Mouse (Mus musculus): ENCODE measurements around the gene H2-Q6. TPM values are rescaled to one million over a fixed set of nuclear protein-coding genes. Genes with fewer than 3 reads are reported as not detected.
A peak's percentile ranks its signal among the peaks of the same experiment; 100 is the strongest.
"Not testable (repeated sequence)": the region's sequence is repeated elsewhere in the genome, so short reads cannot be mapped to it uniquely, and the experiment has no call there.

Gene H2-Q6
- polyA plus RNA-seq (2015; fragmentation: Nextera tagmentation; extraction: Ambion mirVana), result 7.0 and 7.2 TPM in 2 replicates

- not testable (repeated sequence) for H3K36me3 ChIP-seq (ENCODE audit: insufficient read depth, low read length); H3K27me3 ChIP-seq (ENCODE audit: insufficient read depth, low read length); H3K4me1 ChIP-seq (replicated peaks; ENCODE audit: insufficient read depth, low read length); H3K9me3 ChIP-seq (replicated peaks; ENCODE audit: low read length); H3K9ac ChIP-seq (ENCODE audit: low read depth, low read length); H3K27ac ChIP-seq
- Histone ChIP-seq H3K4me3 (replicated peaks; ENCODE audit: low read depth, low read length) (peak within 1 kb of the TSS; percentile 33), H3K4me2 (ENCODE audit: low read length) (peak within 1 kb of the TSS; percentile 66)
- DNase-seq (ENCODE audit: low spot score) (peak; percentile 75), ATAC-seq (replicated peaks; ENCODE audit: low FRiP score, low read depth) (peak; percentile 80)
- WGBS, result under 1% methylated on average over 51 of the region's 66 CpGs
Observed at GRCm38 (mm10) chr17:35424624-35425416, at the start of gene H2-Q6. Gene H2-Q6, plus strand, starts transcription at chr17:35424850.

- no peak for TF ChIP-seq CTCF (IDR thresholded peaks at IDR 0.05; ENCODE audit: low read depth)
- peak; percentile 93 for DNase-seq (ENCODE audit: low spot score)
- peak within 1 kb of the TSS; percentile 79 for H3K4me3 ChIP-seq (replicated peaks; ENCODE audit: low read depth, low read length)
- peak; percentile 96 for ATAC-seq (replicated peaks; ENCODE audit: low FRiP score, low read depth)
- no peaks in the 10 kb centered on the region for H3K9me3 ChIP-seq (replicated peaks; ENCODE audit: low read length)
- H3K27ac ChIP-seq, result no peak within 1 kb of the TSS
- peak within 1 kb of the TSS; percentile 97 for H3K4me2 ChIP-seq (ENCODE audit: low read length)
- peak within 1 kb of the TSS; percentile 78 for H3K9ac ChIP-seq (ENCODE audit: low read depth, low read length)
- no peaks in the 10 kb centered on the region for H3K36me3 ChIP-seq (ENCODE audit: insufficient read depth, low read length)
- no peaks in the 10 kb centered on the region for H3K27me3 ChIP-seq (ENCODE audit: insufficient read depth, low read length)
- WGBS, result under 1% methylated on average over 16 of the region's 16 CpGs
- no peaks in the 10 kb centered on the region for H3K4me1 ChIP-seq (replicated peaks; ENCODE audit: insufficient read depth, low read length)
Observed at GRCm38 (mm10) chr17:35379369-35379728, 45.3 kb upstream of the H2-Q6 start, which contains the start of gene H2-Q4. Gene H2-Q4, plus strand, starts transcription at chr17:35379617.

GRCm38 (mm10) chr17:35379729-35380451 lies 44.8 kb upstream of the H2-Q6 start:
- Histone ChIP-seq H3K9me3 (replicated peaks; ENCODE audit: low read length) (no peaks in the 10 kb centered on the region), H3K9ac (ENCODE audit: low read depth, low read length) (peak overlapping the region; percentile 78), H3K36me3 (ENCODE audit: insufficient read depth, low read length) (no peaks in the 10 kb centered on the region), H3K4me3 (replicated peaks; ENCODE audit: low read depth, low read length) (peak overlapping the region; percentile 79), H3K27ac (no peak overlapping the region), H3K4me2 (ENCODE audit: low read length) (peak overlapping the region; percentile 97), H3K27me3 (ENCODE audit: insufficient read depth, low read length) (no peaks in the 10 kb centered on the region), H3K4me1 (replicated peaks; ENCODE audit: insufficient read depth, low read length) (no peaks in the 10 kb centered on the region)
- ATAC-seq (replicated peaks; ENCODE audit: low FRiP score, low read depth), result peak; percentile 61
- no peak for TF ChIP-seq CTCF (IDR thresholded peaks at IDR 0.05; ENCODE audit: low read depth)
- 1% methylated on average over 70 of the region's 70 CpGs for WGBS
- DNase-seq (ENCODE audit: low spot score), result peak; percentile 19

GRCm38 (mm10) chr17:35389796-35390195 lies 34.9 kb upstream of the H2-Q6 start:
- DNase-seq (ENCODE audit: low spot score); H3K4me2 ChIP-seq (ENCODE audit: low read length); H3K9ac ChIP-seq (ENCODE audit: low read depth, low read length); H3K4me1 ChIP-seq (replicated peaks; ENCODE audit: insufficient read depth, low read length); H3K9me3 ChIP-seq (replicated peaks; ENCODE audit: low read length); H3K4me3 ChIP-seq (replicated peaks; ENCODE audit: low read depth, low read length); ATAC-seq (replicated peaks; ENCODE audit: low FRiP score, low read depth); H3K27me3 ChIP-seq (ENCODE audit: insufficient read depth, low read length); H3K36me3 ChIP-seq (ENCODE audit: insufficient read depth, low read length); H3K27ac ChIP-seq: not testable (repeated sequence)
- 6% methylated on average over 7 of the region's 7 CpGs for WGBS
- TF ChIP-seq CTCF (IDR thresholded peaks at IDR 0.05; ENCODE audit: low read depth), result peak; percentile 65

- H3K27ac ChIP-seq; H3K4me1 ChIP-seq (replicated peaks; ENCODE audit: insufficient read depth, low read length); DNase-seq (ENCODE audit: low spot score); H3K9me3 ChIP-seq (replicated peaks; ENCODE audit: low read length); H3K36me3 ChIP-seq (ENCODE audit: insufficient read depth, low read length); H3K4me3 ChIP-seq (replicated peaks; ENCODE audit: low read depth, low read length); H3K9ac ChIP-seq (ENCODE audit: low read depth, low read length); ATAC-seq (replicated peaks; ENCODE audit: low FRiP score, low read depth); H3K4me2 ChIP-seq (ENCODE audit: low read length); H3K27me3 ChIP-seq (ENCODE audit: insufficient read depth, low read length): not testable (repeated sequence)
- 62% methylated on average over 2 of the region's 2 CpGs for WGBS
Observed at GRCm38 (mm10) chr17:35392671-35393070, 32.0 kb upstream of the H2-Q6 start.

- not testable (repeated sequence) for H3K27me3 ChIP-seq (ENCODE audit: insufficient read depth, low read length); H3K4me1 ChIP-seq (replicated peaks; ENCODE audit: insufficient read depth, low read length); H3K36me3 ChIP-seq (ENCODE audit: insufficient read depth, low read length); DNase-seq (ENCODE audit: low spot score); H3K9me3 ChIP-seq (replicated peaks; ENCODE audit: low read length); H3K27ac ChIP-seq; H3K9ac ChIP-seq (ENCODE audit: low read depth, low read length)
- WGBS, result 2% methylated on average over 46 of the region's 75 CpGs
- peak; percentile 90 for ATAC-seq (replicated peaks; ENCODE audit: low FRiP score, low read depth)
- Histone ChIP-seq H3K4me2 (ENCODE audit: low read length) (peak overlapping the region; percentile 47), H3K4me3 (replicated peaks; ENCODE audit: low read depth, low read length) (0 out of 2 replicates have a peak overlapping the region, but pooled peaks have one; percentile 14)
Observed at GRCm38 (mm10) chr17:35393864-35394800, 30.5 kb upstream of the H2-Q6 start.

GRCm38 (mm10) chr17:35396956-35397355 lies 27.7 kb upstream of the H2-Q6 start:
- not testable (repeated sequence) for H3K27me3 ChIP-seq (ENCODE audit: insufficient read depth, low read length); H3K4me1 ChIP-seq (replicated peaks; ENCODE audit: insufficient read depth, low read length); DNase-seq (ENCODE audit: low spot score); H3K36me3 ChIP-seq (ENCODE audit: insufficient read depth, low read length); ATAC-seq (replicated peaks; ENCODE audit: low FRiP score, low read depth); H3K27ac ChIP-seq; H3K4me2 ChIP-seq (ENCODE audit: low read length); H3K9me3 ChIP-seq (replicated peaks; ENCODE audit: low read length); H3K9ac ChIP-seq (ENCODE audit: low read depth, low read length); H3K4me3 ChIP-seq (replicated peaks; ENCODE audit: low read depth, low read length)
- 84% methylated on average over 2 of the region's 2 CpGs for WGBS

- not testable (repeated sequence) for DNase-seq (ENCODE audit: low spot score); H3K27me3 ChIP-seq (ENCODE audit: insufficient read depth, low read length); H3K4me3 ChIP-seq (replicated peaks; ENCODE audit: low read depth, low read length); H3K4me1 ChIP-seq (replicated peaks; ENCODE audit: insufficient read depth, low read length); ATAC-seq (replicated peaks; ENCODE audit: low FRiP score, low read depth); H3K9ac ChIP-seq (ENCODE audit: low read depth, low read length); H3K27ac ChIP-seq; H3K9me3 ChIP-seq (replicated peaks; ENCODE audit: low read length); H3K36me3 ChIP-seq (ENCODE audit: insufficient read depth, low read length); H3K4me2 ChIP-seq (ENCODE audit: low read length)
- no CpG with 5 or more reads among the region's 1 CpGs for WGBS
Observed at GRCm38 (mm10) chr17:35413057-35413456, 11.6 kb upstream of the H2-Q6 start.

Data from kidney, postnatal 0 days (tissue).